Mouse (Mus musculus) hematopoietic multipotent progenitor cell, adult 10-12 weeks (in vitro differentiated cells): Measurements from ENCODE around the gene Olfr976. TPM values are rescaled to one million over a fixed set of nuclear protein-coding genes. Genes with fewer than 3 reads are reported as not detected.

ENCODE experiments used
- polyA plus RNA-seq: library from polyadenylated mRNA; stranded (reverse); fragments of >175 nt; gene quantifications from 2 replicates; pipeline ENCODE4 v1.2.3, GENCODE M21; 2012; ENCODE audit warnings: low replicate concordance

The Olfr976 gene
- not detected in 2 replicates for polyA plus RNA-seq

DNA sequence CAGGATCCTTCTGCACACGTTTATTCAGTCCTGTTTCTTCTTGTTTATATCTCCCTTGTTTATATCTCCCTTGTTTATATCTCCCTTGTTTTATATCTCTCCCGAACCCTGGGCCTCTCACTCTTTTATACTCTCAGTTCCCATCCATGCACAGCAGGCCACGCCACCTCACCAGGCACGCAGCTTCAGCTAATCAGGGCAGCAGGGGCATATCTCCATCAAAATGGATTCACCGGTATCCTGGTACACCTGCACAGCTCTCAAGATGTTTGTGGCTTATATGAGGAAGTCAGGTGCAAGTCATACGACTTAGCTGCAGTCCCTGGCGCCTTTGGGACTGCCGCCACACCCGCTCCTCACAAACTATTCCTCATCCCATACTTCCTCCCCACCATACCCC is at the start of gene Olfr976:
Gene Olfr976, minus strand, starts transcription at position 101 of the 400 bp plus-strand sequence.

DNA sequence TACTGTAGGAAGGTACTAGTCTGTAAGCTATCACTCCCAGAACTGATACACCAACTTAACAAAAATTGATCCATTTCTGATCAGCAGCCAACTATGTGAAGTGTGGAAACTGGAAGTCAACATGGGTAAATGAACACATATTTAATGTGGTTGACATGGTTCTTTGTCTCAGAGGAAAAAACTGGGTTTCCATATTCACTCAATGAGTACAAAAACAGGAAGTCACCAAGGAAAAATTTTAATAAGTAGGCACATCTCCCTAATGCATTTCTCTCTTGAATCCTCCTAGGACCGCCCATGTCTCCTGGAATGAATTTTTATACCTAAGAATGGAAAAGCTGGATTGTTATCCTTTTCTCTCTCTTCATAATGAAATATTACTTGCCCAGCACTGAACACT is 48.5 kb upstream of the Olfr976 start, which contains the start of gene Olfr980:
Gene Olfr980, minus strand, starts transcription at position 101 of the 400 bp plus-strand sequence.

DNA sequence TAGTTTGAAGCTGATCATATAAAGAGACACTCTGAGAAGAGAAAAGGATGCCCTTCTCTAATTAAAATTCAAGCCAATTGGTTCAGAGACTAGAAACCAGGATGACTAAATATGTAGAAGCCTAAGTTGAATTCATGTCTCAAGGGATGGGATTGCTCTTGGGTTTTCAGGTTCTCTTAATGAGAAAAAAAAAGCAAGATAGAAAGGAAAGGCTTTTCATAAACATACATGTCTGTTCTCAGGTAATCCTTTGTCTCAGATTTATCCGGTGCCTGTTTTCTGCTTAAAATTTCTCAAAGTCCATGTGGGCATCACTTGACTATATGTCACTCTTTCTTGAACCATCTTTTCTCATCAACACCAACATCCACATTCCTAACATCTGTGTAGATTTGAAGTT is 42.4 kb upstream of the Olfr976 start, which contains the start of gene Olfr979:
Gene Olfr979, minus strand, starts transcription at position 101 of the 400 bp plus-strand sequence.

DNA sequence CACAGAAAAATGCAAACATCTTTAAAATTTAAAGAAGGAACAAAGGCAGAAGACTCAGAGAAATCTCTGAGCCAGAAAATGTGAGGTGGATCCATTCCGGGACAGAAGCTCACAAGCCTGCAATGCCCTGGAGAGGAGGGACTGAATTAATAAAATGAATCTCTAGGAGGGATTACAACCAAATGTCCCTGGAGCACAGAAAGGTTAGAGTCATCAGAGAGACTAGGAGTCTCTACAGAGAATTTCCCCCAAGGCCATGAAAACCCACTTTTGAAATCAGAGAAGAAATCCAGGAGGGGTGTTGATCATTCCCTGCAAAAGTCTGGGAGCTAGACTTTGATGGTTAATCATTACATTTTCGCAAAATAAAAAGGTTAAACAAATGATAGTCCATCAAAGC is 30.9 kb upstream of the Olfr976 start, which contains the start of gene Olfr978:
Gene Olfr978, plus strand, starts transcription at position 301 of the 400 bp plus-strand sequence.

DNA sequence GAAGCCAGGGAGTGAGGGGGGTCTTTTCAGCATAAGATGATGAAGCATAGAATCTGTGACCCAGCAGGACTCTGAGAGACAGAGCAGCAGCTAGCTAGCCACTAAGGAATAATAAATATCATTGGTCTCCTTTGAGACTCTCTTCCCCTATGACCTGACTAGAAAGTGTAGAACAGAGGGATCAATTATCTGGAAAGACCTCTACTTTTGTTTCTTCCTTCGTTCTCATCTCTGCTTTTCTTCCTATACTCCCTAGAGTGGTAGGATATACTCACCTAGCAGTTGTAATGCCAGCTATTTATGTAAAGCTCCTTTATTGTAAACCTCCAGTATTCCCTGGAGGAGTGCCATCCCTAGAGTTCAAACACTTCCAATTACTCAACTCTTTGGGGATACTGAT is 9.0 kb downstream of the Olfr976 start, which contains the start of gene Olfr975:
Gene Olfr975, minus strand, starts transcription at position 101 of the 400 bp plus-strand sequence.

DNA sequence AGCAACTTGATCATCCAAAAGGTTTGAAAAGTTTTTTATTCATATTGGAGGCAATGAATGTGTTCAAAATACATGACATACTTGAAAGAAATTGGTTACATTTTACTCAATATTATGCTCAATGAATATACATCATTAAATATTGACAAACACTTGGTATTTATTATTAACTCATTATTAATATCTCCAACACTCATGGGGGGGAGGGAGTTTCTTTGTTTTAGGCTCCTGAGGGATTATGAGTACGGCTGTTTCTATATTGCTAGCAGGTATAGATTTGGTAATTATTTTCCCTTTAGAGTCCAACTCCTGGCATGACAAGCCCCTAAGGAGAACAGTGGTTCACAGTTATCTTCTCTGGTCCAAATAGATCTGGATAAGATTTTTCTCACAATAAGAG is 23.7 kb downstream of the Olfr976 start, which contains the start of gene Olfr974:
Gene Olfr974, plus strand, starts transcription at position 301 of the 400 bp plus-strand sequence.

DNA sequence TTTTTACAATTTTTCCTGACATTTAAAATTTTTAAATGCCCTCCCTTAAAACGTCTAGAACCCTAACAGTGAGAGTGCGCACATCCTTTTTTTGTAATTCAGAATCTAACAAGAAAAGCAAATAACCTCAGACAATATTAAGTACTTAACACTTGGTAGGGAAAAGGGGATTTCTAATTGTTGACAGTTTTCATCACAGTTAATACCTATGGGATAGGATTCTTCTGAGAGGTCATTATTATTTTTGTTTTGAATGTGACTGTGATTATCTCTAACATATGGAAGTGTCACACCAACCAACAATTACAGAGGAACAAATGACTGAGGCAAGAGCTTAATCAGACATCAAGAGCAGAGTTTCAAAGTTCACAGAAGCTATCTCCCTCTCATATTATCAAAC is 53.9 kb downstream of the Olfr976 start, which contains the start of gene Olfr229:
Gene Olfr229, plus strand, starts transcription at position 301 of the 400 bp plus-strand sequence.

Other genes with a start within 250 kb of the Olfr976 start
- gene Olfr965, start 249.8 kb downstream of the Olfr976 start, polyA plus RNA-seq, result not detected in 2 replicates
- not detected in 2 replicates for gene Olfr150, start 230.2 kb downstream of the Olfr976 start, polyA plus RNA-seq
- gene Olfr967, start 214.9 kb downstream of the Olfr976 start, polyA plus RNA-seq, result not detected in 2 replicates
- gene Olfr968, start 177.9 kb downstream of the Olfr976 start, polyA plus RNA-seq, result not detected in 2 replicates
- not detected in 2 replicates for gene Olfr969, start 170.2 kb downstream of the Olfr976 start, polyA plus RNA-seq
- gene Olfr970, start 152.3 kb downstream of the Olfr976 start, polyA plus RNA-seq, result not detected in 2 replicates
- gene Olfr971, start 124.3 kb downstream of the Olfr976 start, polyA plus RNA-seq, result not detected in 2 replicates
- gene Olfr972, start 94.7 kb downstream of the Olfr976 start, polyA plus RNA-seq, result not detected in 2 replicates
- not detected in 2 replicates for gene Olfr229, start 53.8 kb downstream of the Olfr976 start, polyA plus RNA-seq
- gene Olfr974, start 23.6 kb downstream of the Olfr976 start, polyA plus RNA-seq, result not detected in 2 replicates
- gene Olfr975, start 9.1 kb downstream of the Olfr976 start, polyA plus RNA-seq, result 0.05 TPM in 1 of 2 replicates, not detected in the other
- gene Olfr978, start 31.0 kb upstream of the Olfr976 start, polyA plus RNA-seq, result not detected in 2 replicates
- gene Olfr979, start 42.3 kb upstream of the Olfr976 start, polyA plus RNA-seq, result not detected in 2 replicates
- not detected in 2 replicates for gene Olfr980, start 48.4 kb upstream of the Olfr976 start, polyA plus RNA-seq
- gene Olfr981, start 60.3 kb upstream of the Olfr976 start, polyA plus RNA-seq, result not detected in 2 replicates
- gene Olfr982, start 112.7 kb upstream of the Olfr976 start, polyA plus RNA-seq, result not detected in 2 replicates
- gene Olfr983, start 132.5 kb upstream of the Olfr976 start, polyA plus RNA-seq, result not detected in 2 replicates
- gene Olfr984, start 153.1 kb upstream of the Olfr976 start, polyA plus RNA-seq, result not detected in 2 replicates
- gene Olfr985, start 169.1 kb upstream of the Olfr976 start, polyA plus RNA-seq, result not detected in 2 replicates
- not detected in 2 replicates for gene Tmem225, start 187.0 kb upstream of the Olfr976 start, polyA plus RNA-seq
- gene Olfr986, start 219.8 kb upstream of the Olfr976 start, polyA plus RNA-seq, result not detected in 2 replicates
- 0.52 and 1.1 TPM in 2 replicates for gene Zfp202, start 231.2 kb upstream of the Olfr976 start, polyA plus RNA-seq